Mouse (Mus musculus): ENCODE measurements around the gene Zfp420.
"Not testable (repeated sequence)": the region's sequence is repeated elsewhere in the genome, so short reads cannot be mapped to it uniquely, and the experiment has no call there.

Zfp420 gene

DNA sequence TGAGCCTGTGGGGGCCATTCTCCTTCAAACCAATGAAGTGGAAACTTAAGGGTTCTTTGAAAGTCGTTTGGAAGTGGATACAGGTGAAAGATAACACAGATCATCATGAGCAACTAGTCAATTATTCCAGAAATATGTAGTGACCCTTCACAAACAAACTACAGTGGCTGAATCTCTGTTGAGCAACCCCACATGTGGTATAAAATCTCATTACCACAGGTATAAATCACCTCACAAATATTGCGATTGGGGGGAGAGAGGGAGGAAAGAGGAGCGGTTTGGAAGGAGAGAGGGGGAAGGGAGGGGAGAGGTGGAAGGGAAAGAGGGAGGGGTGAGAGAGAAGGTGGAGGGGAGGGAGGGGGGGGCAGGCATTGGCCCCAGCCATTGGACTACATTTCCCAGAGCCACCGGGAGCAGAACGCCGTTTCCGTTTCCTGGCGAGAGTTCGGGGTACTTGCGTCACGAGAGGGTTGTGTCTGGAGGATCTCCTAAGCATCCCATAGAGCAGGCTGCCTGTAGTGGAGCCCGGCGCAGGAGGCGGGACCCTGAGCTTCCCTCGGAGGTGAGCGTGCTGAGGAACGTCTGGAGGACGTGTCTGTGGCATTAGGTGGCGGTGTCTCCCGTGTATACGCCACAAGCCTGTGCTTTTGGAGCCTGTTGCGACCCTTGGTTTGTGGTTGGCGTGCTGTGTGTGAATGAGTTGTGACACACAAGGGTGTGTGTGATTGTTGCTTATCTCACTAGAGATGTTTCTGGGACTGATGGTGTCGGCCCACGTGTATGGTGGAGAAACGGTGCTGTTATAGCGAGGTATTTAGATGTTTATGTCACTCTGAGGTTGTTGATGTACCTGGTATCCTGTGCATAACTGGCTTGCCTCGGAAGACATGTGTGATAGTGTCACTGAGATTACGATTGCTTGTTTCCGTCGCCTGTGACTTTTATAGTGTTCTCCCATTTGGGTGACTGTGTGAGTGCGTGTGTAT lies at the start of gene Zfp420:
TSS of gene Zfp420 (plus strand) at position 448 of the 986 bp plus-strand sequence.
- peak; percentile 93 for DNase-seq

DNA sequence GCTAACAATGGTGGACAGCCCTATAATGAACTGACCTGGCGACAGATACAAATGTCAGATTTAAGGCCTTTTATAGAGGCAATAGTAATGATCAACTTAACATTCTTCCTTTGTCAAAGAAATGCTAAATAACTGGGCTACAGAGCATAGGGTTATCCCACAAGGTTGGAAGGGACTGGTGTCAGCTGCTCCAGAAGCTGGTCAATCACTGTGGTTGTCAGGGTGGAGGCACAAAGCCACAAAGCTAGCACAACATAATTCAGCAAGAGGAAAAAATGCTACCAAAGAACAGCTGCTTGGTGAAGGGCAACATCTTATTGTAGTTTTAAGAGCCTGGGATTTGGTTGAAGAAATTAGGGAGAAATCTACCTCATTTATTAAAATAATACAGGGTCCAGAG lies 47.5 kb upstream of the Zfp420 start:
- no peak for DNase-seq

DNA sequence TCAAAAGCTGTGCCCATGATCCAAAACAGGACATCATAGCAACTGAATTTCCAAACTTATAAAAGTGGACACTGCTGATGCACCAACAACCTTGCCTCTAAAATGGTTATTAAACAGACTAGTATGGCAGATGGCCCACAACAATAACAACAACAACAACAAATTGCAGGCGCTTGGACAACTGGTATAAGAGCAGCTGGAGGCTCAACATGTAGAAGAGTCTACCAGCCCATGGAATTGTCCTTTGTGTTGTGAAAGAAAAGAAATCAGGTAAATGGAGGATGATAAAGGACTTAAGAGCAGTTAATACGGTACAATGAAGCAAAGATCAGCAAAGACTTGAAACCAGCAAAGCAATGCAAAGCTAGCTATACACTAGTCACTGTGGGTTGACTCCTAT lies 45.4 kb upstream of the Zfp420 start:
- DNase-seq, result no peak

DNA sequence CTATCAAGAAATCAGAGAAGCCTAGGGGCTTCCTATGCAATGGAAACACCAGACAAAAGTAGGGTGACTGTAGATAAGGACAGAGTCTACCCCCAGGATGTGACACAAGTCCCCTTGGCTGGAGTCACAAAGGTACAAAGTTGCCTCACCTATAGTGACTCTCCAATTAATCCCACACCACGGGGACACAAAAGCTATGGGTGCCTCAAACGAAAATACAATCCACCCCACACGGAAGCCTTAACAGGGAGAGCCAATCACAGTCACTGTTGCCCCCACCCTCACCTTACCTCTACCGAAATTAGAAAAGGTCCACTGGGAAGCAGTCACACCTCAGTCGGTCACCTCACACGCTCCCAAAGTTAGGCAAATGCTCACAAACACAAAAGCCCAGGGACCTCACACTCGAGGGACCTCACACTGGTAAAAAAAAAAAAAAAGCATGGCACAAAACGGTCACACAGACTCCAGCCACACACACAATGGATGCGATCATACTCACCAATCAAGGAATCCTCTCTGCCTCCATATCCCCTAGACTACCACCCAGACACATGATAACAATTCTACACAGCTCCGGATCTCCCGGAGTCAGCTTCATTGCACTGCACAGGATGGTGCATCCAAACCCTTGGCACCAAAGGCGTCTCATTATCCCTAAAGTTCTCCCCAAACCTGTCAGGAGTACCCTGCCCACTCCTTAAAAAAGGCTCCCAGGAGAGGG lies 44.6 kb upstream of the Zfp420 start:
- no peak for DNase-seq

DNA sequence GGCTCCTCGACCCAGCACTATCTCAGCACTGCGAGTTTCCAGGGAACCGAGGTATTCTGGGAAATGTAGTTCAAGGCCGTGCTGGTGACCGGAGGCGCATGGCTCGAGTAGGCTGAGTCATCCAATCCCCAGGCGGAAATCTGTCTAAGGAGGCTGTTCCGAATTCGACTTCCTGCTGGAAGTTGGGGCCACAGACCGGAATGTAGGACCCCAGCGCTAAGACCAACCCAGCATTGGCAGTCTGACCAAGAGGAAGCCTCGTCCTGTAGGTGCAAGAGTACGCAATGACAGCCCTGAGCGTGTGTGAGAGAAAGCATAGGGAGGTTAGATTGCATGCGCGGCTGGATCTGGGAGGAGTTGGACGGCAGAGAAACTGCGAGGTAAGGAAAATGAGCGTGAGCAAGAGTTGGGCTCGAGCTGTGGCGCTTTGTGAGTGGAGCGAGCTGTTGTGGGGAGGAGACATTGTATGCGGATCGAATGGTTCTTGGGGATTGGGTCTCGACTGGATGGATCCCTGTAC lies 43.8 kb upstream of the Zfp420 start, which contains the start of gene Zfp790:
TSS of gene Zfp790 (plus strand) at position 205 of the 520 bp plus-strand sequence.
- peak; percentile 91 for DNase-seq

DNA sequence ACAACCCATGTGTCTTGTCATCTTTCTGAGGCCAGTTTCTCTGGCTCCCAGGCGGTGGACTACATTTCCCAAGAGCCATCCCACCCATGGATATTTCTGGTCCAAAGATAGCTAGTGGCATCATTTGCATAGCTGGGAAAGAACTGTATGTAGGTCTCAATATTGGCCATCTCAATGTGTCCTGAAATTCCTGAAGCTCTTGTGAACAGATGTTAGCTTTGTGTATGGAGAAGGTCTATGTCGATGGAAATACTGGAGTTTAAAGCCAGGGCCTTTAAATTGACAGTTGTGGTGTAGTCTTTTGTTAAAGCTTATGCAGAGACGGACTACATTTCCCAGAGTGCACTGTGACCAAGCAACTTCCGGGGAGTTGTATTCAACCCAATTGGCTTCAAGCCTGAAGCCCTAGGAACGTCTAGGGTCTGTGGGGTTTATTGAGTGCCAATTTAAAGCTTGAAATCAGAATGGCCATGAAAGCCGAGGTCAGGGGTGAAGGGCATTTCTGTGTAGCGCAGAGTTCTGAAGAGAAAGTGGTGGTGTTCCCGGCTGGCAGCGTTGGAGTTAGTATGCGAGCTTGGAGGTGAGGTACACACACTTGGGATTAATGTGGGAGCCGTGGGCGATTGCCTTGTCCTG lies 41.0 kb upstream of the Zfp420 start:
- DNase-seq, result peak; percentile 81

DNA sequence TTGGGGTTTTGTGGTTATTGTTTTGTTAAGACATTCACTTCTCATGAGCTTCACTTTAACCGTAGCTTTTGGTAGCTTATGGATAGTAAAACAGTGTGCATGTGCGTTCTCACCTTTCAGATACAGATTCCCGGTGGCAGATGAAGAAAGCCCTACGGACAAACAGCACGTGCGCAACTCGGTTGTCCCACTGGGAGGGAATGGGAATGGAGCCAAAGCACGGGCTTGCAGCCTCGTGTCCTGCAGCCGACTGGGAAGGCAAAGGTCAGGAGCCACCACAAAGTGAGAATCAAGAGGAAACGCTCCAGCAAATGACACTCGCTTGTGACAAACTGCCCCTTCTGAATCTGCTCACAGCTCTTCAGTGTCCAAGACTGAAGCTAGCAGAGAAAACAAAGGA lies 31.8 kb upstream of the Zfp420 start:
- peak; percentile 27 for DNase-seq

DNA sequence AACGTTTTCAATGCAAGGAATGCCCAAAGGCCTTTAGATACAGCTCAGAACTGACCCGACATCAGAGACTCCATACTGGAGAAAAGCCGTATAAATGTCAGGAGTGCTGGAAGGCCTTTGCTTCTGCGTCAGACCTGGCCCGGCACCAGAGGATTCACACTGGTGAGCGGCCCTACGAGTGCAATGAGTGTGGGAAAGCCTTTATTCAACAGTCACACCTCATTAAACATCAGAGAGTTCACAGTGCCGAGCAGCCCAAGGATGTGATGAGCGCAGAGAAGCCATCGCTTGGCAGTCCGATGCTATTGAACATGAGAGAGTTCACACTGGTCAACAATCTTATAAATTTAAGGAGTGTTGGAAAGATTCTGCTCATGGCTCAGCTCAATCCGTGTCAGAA lies 30.0 kb upstream of the Zfp420 start:
- DNase-seq, result no peak

DNA sequence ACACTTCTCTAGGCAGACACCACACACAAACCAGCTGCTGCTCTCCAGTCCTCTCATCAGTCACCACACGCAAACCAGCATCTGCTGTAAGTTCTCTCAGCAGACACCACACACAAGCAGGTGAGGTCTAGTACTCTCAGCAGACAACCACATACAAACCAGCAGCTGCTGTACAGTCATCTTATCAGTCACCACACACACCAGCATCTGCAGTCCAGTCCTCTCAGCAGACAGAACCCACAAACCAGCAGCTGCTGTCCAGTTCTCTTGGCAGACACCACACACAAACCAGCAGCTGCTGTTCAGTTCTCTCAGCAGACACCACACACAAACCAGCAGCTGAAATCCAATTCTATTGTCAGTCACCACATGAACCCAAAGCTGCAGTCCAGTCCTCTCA lies 23.0 kb upstream of the Zfp420 start:
- DNase-seq, result no peak

DNA sequence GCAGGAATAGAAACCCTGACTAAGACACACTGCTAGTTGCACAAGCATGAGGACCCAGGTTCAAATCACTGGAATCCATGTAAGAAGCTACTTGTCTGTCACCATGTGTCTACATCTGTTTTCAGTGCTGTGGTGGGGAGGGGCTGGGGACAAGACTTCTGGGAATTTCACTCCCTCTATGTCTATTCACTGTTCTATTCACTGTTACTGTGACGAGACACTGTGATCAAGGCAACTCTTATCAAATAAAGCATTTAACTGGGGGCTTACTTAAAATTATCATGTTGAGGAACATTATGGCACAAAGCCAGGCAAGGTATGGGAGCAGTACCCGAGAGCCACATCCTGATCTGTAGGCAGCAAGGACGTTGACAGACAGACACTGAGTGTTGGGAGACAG lies 20.5 kb upstream of the Zfp420 start:
- DNase-seq, result no peak

DNA sequence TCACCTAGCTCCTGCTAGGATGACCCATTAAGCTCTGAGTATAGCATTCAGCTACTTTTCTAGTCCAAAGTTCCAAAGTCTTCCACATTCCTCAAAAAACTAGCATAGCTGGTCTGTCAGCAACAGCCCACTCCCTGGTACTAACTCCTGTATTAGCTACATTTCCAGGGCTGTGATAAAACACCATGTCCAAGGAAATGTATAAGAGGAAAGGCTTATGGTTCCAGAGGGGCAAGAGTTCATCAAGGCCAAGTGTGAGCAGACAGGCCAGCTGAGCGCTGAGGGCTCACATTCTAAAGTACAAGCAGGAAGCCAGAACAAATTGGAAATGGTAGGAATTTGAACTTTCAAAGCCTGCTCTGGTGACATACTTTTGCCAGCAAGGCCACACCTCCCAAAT lies 17.7 kb upstream of the Zfp420 start:
- DNase-seq, result no peak

DNA sequence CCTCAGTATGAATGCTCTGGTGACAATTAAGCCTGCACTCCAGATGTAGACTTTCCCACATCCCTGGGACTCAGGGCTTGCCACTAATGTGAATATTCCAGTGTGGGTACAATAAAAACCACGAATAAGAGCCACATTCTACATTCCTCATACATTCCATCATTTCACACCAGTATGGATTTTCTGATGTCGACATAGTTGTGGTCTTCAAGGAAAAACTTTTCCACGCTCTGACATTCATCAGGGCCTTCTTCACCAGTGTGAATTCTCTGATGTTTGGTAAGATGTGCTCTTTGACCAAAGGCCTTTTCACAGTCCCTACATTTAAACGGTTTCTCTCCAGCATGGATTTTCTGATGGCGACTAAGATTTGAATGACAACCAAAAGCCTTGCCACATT lies 15.2 kb upstream of the Zfp420 start:
- no peak for DNase-seq

DNA sequence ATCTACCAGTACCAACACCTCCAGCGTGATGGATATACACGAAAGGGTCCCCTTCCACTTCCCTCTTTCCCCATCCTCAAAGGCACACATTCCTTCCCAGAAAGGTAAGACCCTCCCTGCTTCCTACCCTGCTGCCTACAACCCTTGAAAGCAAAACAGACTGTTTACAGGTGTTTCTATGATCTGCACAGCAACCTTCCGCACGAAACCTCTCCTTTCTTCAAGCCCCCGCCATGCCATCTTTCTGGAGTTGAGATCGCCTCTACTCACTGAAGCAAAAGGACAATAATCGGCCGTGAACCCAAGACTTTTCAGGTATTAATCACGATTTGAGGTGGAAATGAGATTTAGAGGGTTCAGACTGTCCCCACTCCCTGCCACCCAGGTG lies 7.0 kb upstream of the Zfp420 start:
- DNase-seq, result no peak

DNA sequence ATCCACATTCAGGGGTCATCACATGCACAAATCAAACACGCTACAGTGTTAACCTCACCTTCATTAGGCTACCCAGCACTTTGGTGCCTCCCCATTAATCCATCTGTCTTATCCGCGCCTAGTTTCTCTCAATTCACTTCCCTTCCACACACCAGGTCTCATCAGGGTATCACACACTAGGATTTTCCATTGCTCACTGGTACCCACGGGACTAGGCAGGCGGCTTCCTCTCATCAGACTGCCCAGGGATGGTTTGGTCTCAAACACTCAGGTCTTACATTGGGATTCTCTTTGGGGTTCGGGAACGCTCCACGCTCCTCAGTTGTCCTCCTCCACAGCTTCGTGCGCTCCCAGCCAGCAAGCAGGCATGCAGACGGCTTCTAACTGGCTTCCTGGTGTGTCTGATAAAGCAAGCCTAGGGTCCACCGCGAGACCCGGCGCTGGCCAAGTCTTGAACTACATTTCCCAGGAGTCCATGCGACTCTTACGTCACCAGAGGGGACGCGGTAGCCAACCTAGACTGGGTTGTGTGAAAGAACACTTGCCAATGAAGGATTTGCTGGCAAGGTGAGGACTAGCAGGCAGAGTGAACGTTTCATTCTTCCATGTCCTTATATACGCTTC lies 6.4 kb upstream of the Zfp420 start, which contains the start of gene Zfp940:
TSS of gene Zfp940 (minus strand) at position 451 of the 624 bp plus-strand sequence.
- DNase-seq, result peak; percentile 89

DNA sequence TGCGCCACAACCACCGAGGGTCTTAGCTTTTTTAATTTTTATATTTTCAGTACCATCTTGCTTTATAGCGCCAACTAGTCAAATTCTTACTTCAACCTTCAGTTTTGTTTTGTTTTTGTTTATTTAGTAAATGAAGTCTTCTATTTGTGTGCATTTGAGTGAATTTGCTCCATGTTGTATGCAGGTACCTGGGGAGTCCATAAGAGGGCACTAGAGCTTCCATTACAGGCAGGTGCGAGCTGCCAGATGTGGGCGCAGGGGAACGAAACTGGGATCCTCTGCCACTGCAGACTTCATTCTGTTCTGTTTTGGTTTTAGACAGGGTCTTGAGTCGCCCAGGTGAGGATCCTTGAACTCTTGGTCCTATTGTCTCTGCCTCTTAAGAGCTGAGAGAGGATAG lies 1.9 kb downstream of the Zfp420 start:
- DNase-seq, result no peak

DNA sequence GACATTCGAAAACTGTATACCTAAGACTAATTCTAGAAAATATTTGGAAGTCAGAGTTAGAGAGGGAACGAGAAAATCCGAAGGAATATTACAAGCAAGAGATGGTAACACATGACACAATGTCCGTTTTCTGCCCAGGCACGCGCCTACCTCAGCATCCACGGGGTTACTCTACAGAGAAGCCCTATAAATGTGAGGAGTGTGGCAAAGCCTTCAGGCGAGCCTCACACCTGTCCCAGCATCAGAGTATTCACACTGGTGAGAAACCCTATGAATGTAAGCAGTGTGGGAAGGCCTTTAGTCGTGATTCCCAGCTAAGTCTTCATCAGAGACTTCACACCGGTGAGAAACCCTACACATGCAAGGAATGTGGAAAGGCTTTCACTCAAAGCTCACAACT lies 14.5 kb downstream of the Zfp420 start:
- DNase-seq, result no peak

DNA sequence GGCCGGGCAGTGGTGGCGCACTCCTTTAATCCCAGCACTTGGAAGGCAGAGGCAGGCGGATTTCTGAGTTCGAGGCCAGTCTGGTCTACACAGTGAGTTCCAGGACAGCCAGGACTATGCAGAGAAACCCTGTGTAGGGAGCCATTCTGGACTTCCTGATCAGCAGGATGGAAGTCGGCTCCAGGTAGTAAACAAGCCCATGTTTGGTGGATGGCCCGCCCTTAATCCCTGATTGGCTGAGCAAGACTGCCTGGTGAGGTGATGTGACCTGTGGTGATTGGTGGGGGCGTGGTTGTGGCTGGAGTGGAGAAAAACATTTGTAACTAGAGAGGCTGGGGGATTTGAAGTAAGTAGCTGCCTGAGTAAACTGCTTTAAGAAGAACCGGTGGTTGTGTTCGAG lies 17.8 kb downstream of the Zfp420 start:
- not testable (repeated sequence) for DNase-seq

DNA sequence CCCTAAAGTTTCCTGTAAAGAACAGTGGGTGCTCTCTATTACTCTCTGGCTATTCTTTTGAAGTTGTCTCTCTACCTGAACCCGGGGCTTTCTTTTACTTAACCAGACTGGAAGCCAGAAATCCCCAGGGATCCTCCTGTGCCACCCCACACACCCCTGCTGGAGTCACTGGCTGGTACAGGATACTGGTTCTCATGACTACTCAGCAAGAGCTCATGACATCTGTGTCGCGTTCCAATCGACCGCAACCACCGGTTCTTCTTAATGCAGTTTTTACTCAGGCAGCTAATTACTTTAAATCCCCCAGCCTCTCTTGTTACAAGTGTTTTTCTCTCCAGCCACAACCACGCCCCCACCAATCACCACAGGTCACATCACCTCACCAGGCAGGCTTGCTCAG lies 20.3 kb downstream of the Zfp420 start:
- no peak for DNase-seq

DNA sequence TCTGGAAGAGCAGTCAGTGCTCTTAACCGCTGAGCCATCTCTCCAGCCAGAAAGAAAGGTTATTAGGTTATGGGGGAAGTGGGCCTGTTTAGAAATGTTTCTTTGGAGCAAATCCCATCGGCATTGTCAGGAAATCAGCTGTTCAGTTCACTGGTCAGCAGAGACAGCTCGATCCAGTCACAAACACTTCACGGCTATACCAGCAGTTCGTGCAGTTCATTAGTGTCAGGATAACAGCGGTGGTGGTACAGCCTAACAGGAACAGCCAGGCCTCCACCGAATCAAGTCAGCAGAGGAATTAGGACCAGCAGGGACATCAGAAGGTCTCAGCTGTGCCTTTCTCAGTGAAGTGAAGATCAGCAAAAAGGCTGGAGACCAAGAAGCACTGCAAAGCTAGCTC lies 21.1 kb downstream of the Zfp420 start:
- no peak for DNase-seq

DNA sequence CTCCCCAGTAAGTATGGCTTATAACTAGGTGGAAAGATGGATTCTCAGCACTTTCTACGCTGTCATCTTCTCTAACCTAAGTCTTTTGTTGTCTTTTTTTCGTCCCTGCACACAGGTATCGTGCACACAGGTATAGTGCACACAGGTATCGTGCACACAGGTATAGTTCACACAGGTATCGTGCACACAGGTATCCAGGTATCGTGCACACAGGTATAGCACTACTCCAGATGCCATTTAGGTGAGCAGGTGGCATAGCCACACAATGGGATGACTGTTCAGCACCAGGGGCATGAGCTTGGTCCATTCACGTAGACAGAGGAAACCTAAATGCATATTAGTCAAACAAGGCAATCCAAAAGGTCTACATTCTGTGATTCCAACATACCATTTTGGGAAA lies 30.7 kb downstream of the Zfp420 start:
- DNase-seq, result no peak

DNA sequence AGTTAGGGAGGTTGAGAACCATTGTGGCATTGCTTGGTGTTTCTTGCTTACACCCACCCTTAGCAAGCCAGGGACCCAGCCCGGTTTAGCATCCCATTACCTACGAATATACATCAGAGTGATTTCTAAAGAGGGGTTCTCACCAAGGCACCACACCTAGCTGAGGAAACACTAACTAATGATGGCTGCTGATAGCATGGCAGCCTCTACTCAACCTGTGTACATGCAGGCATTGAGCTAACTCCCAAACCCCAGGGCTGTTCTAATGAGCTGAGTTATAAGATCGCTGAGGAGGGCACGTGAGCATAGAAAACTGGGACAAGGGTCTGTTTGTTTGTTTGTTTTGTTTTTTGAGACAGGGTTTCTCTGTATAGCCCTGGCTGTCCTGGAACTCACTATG lies 33.0 kb downstream of the Zfp420 start:
- no peak for DNase-seq

DNA sequence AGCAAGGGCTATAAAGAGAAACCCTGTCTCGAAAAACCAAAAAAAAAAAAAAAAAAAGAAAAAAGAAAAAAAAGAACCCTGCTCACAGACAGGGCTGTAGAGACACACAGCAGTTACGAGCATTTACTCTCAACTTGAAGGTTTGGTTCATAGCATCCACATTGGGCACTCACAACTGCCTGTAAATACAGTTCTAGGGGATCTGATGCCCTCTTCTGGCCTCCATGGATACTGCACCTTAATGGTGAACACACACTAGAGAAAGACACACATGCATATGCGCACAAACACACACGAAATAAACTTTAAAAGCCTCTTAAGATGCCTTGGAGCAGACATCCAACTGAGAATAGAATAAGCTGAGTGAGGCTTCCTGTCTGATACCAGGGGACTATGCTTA lies 38.6 kb downstream of the Zfp420 start:
- DNase-seq, result no peak

DNA sequence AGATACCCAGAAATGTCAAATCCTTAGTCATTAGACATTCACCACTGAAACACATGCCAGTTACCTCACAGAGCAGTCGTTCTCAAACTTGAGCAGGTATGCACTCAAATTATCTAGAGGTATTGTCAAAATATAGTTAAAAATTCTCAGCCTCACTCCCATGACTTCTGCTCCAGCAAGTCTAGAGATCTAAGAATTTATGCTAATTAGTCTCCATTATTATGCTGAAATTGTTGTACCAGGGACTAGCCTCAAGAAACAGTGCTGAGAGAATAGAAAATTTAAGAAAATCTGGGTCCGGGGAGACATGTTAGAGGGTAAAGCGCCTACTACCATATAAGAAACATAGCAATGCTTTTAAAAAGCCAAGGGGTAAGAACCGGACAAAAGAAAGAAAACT lies 44.3 kb downstream of the Zfp420 start:
- DNase-seq, result no peak

Measured in kidney, postnatal 10 days (tissue).